Mouse (Mus musculus) kidney, embryonic 15.5 days (tissue): ENCODE data around the gene Gm5431. TPM values are rescaled to one million over a fixed set of nuclear protein-coding genes. Genes with fewer than 3 reads are reported as not detected.
"Not testable (repeated sequence)": the region's sequence is repeated elsewhere in the genome, so short reads cannot be mapped to it uniquely, and the experiment has no call there.

ENCODE experiments used
- ATAC-seq: fragments of 200-750 bp; cut with Nextera tagmentation; replicated peaks from 2 replicates; pipeline ENCODE4 v1.8.0; 2017; ENCODE audit warnings: moderate TSS enrichment; ENCODE audit not compliant: low FRiP score
- H3K27ac ChIP-seq: fragments of 300-500 bp; sonication (generic); 2 replicates; pipeline ENCODE4 v1.5.1; 2015; ENCODE audit warnings: mild to moderate bottlenecking, inconsistent platforms
- H3K27me3 ChIP-seq: fragments of 300-500 bp; sonication (generic); 2 replicates; pipeline ENCODE4 v1.6.1; 2015; ENCODE audit warnings: inconsistent platforms
- H3K36me3 ChIP-seq: fragments of 300-500 bp; sonication (generic); 2 replicates; pipeline ENCODE4 v1.6.1; 2015; ENCODE audit warnings: inconsistent platforms
- H3K4me1 ChIP-seq: fragments of 300-500 bp; sonication (generic); 2 replicates; pipeline ENCODE4 v1.6.1; 2015; ENCODE audit warnings: inconsistent platforms
- H3K4me2 ChIP-seq: fragments of 300-500 bp; sonication (generic); 2 replicates; pipeline ENCODE4 v1.6.1; 2015; ENCODE audit warnings: moderate library complexity, mild to moderate bottlenecking, inconsistent platforms
- H3K4me3 ChIP-seq: fragments of 300-500 bp; sonication (generic); replicated peaks from 2 replicates; pipeline ENCODE4 v1.5.1; 2015; ENCODE audit warnings: mild to moderate bottlenecking, inconsistent platforms
- H3K9ac ChIP-seq: fragments of 300-500 bp; sonication (generic); 2 replicates; pipeline ENCODE4 v1.6.1; 2015; ENCODE audit warnings: mild to moderate bottlenecking, inconsistent platforms
- H3K9me3 ChIP-seq: fragments of 300-500 bp; sonication (generic); replicated peaks from 2 replicates; pipeline ENCODE4 v1.6.1; 2016; ENCODE audit warnings: inconsistent platforms
- WGBS: fragments of 180-500 bp; shearing (Covaris S2); methylation state at CpG from one replicate; pipeline ENCODE4 v1.1.7; 2015; ENCODE audit warnings: mixed read lengths; 5-methylcytosine and 5-hydroxymethylcytosine counted together
- polyA plus RNA-seq: library from polyadenylated mRNA; unstranded; fragments of >200 nt; fragmentation: Nextera tagmentation; extraction: Ambion mirVana; gene quantifications from 2 replicates; pipeline ENCODE4 v1.2.1, GENCODE M21; 2015

Gene Gm5431
- polyA plus RNA-seq, 1 experiment from 2014 or later: 0.14 TPM

DNA sequence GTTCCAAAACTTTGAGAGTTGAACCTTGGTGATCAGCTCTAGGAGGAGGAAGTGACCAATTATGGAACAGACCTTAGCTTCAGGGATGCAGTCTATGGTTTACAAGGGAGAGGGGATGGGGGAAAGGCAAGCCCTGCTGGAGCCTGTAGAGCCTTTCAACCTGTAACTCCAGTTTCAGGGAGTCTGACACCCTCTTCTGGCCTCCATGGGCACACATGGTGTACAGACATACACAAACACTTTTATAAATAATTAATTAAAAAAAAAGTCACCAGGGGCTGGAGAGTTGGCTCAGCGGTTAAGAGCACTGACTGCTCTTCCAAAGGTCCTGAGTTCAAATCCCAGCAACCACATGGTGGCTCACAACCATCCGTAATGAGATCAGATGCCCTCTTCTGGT, 55.7 kb downstream of the Gm5431 start:
- peaks cover 19% of the 10 kb centered on the region for H3K27me3 ChIP-seq
- H3K9ac ChIP-seq, H3K36me3 ChIP-seq, H3K9me3 ChIP-seq, H3K4me1 ChIP-seq, ATAC-seq, H3K4me2 ChIP-seq, H3K4me3 ChIP-seq, H3K27ac ChIP-seq: not testable (repeated sequence)
- WGBS: 73% methylated on average over 2 of the region's 2 CpGs

- Histone ChIP-seq H3K27me3 (peaks cover 19% of the 10 kb centered on the region), H3K4me1 (0 out of 2 replicates have a peak, but pooled peaks cover 5% of the 10 kb centered on the region), H3K9ac (no peak overlapping the region), H3K4me2 (no peak overlapping the region), H3K36me3 (no peaks in the 10 kb centered on the region), H3K4me3 (no peak overlapping the region), H3K27ac (no peak overlapping the region), H3K9me3 (no peaks in the 10 kb centered on the region)
- no peak for ATAC-seq
- 25% methylated on average over 13 of the region's 13 CpGs for WGBS
Observed at GRCm38 (mm10) chr11:48845244-48845815, 56.7 kb downstream of the Gm5431 start.

DNA sequence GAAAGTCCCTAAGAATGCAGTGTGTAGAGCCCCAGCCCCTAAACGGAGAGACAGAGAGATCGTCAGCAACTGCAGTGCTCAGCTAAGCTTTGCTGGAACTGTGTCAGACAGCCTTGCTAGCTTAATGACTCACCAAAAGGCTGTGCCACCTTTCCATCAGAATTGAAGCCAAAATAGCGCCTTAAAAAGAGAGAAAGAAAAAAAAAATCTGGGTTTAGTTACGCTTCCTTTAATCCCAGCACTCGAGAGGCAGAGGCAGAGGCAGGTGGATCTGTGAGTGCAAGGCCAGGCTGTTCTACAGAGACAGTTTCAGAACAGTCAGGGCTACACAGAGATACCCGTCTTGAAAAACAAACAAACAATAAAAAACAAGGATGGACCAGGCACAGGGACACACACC, 57.7 kb downstream of the Gm5431 start:
- H3K27me3 ChIP-seq: peaks cover 15% of the 10 kb centered on the region; the same call in 1 of the 2 replicates
- no peaks in the 10 kb centered on the region for H3K36me3 ChIP-seq
- WGBS: 57% methylated on average over 6 of the region's 6 CpGs
- no peak overlapping the region for H3K4me2 ChIP-seq
- no peak for ATAC-seq
- no peaks in the 10 kb centered on the region for H3K9me3 ChIP-seq
- H3K4me3 ChIP-seq: no peak overlapping the region
- H3K27ac ChIP-seq: no peak overlapping the region
- H3K4me1 ChIP-seq: 0 out of 2 replicates have a peak, but pooled peaks cover 2% of the 10 kb centered on the region
- H3K9ac ChIP-seq: no peak overlapping the region

GRCm38 (mm10) chr11:48843202-48843601, 58.8 kb downstream of the Gm5431 start:
- Histone ChIP-seq H3K4me3 (no peak overlapping the region), H3K27ac (no peak overlapping the region), H3K4me1 (peaks cover 10% of the 10 kb centered on the region), H3K4me2 (no peak overlapping the region), H3K9me3 (no peaks in the 10 kb centered on the region), H3K9ac (no peak overlapping the region), H3K36me3 (no peaks in the 10 kb centered on the region), H3K27me3 (0 out of 2 replicates have a peak, but pooled peaks cover 9% of the 10 kb centered on the region)
- no peak for ATAC-seq
- WGBS: 81% methylated on average over 11 of the region's 11 CpGs

DNA sequence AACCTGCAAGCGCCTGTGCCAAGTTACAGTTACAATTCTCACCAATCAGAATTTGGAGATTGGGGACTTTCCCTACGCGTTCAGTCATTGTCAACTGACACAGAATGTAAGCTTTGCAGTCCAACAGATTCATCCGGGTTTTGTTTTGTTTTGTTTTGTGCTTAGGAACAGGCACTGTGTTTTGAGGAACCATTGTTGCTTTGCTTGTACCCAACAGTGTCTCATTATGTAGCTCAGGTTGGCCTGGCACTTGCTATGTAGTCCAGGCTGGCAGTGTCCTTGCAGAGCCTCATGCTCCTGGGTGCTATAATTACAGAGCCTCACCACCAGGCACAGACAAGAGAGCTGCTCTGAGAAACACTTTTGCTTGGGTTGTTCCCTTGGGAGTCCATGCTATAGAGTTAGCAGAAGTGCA, 59.6 kb downstream of the Gm5431 start:
- Histone ChIP-seq H3K27ac (no peak overlapping the region), H3K9ac (no peak overlapping the region), H3K36me3 (no peaks in the 10 kb centered on the region), H3K4me2 (no peak overlapping the region), H3K4me3 (no peak overlapping the region), H3K27me3 (0 out of 2 replicates have a peak, but pooled peaks cover 9% of the 10 kb centered on the region), H3K9me3 (no peaks in the 10 kb centered on the region), H3K4me1 (peaks cover 12% of the 10 kb centered on the region)
- ATAC-seq: no peak
- 81% methylated on average over 4 of the region's 4 CpGs for WGBS

- Histone ChIP-seq H3K9ac (no peak overlapping the region), H3K4me2 (no peak overlapping the region), H3K36me3 (no peaks in the 10 kb centered on the region), H3K4me1 (peaks cover 20% of the 10 kb centered on the region), H3K27ac (no peak overlapping the region), H3K27me3 (0 out of 2 replicates have a peak, but pooled peaks cover 12% of the 10 kb centered on the region), H3K9me3 (no peaks in the 10 kb centered on the region), H3K4me3 (no peak overlapping the region)
- no peak for ATAC-seq
- WGBS: 65% methylated on average over 5 of the region's 5 CpGs
Observed at GRCm38 (mm10) chr11:48841213-48841612, 60.8 kb downstream of the Gm5431 start.

GRCm38 (mm10) chr11:48840805-48841204, 61.2 kb downstream of the Gm5431 start:
- Histone ChIP-seq H3K27ac (no peak overlapping the region), H3K4me3 (no peak overlapping the region), H3K9me3 (no peaks in the 10 kb centered on the region), H3K36me3 (no peaks in the 10 kb centered on the region), H3K9ac (no peak overlapping the region), H3K27me3 (peaks cover 12% of the 10 kb centered on the region; the same call in 1 of the 2 replicates), H3K4me2 (no peak overlapping the region), H3K4me1 (peaks cover 20% of the 10 kb centered on the region)
- no peak for ATAC-seq

- WGBS: 78% methylated on average over 10 of the region's 10 CpGs
- H3K4me2 ChIP-seq: peak overlapping the region; percentile 86
- peak overlapping the region; percentile 89 for H3K4me3 ChIP-seq
- no peaks in the 10 kb centered on the region for H3K36me3 ChIP-seq
- H3K4me1 ChIP-seq: peaks cover 20% of the 10 kb centered on the region
- no peak overlapping the region for H3K9ac ChIP-seq
- no peaks in the 10 kb centered on the region for H3K9me3 ChIP-seq
- no peak overlapping the region for H3K27ac ChIP-seq
- H3K27me3 ChIP-seq: peaks cover 7% of the 10 kb centered on the region; the same call in 1 of the 2 replicates
- ATAC-seq: no peak
Observed at GRCm38 (mm10) chr11:48838879-48839680, 62.9 kb downstream of the Gm5431 start.

GRCm38 (mm10) chr11:48838181-48838797, 63.7 kb downstream of the Gm5431 start:
- peak; percentile 7 for ATAC-seq
- Histone ChIP-seq H3K9ac (peak overlapping the region; percentile 72), H3K4me1 (peaks cover 20% of the 10 kb centered on the region), H3K27ac (peak overlapping the region; percentile 68), H3K36me3 (no peaks in the 10 kb centered on the region), H3K4me2 (peak overlapping the region; percentile 86), H3K27me3 (peaks cover 7% of the 10 kb centered on the region; the same call in 1 of the 2 replicates), H3K4me3 (peak overlapping the region; percentile 89), H3K9me3 (no peaks in the 10 kb centered on the region)
- WGBS: 2% methylated on average over 16 of the region's 16 CpGs

Other genes starting within 250 kb of the Gm5431 start
- 775 and 792 TPM in 2 replicates for gene Rack1, start 101.9 kb downstream of the Gm5431 start, polyA plus RNA-seq
- 6.6 and 7.0 TPM in 2 replicates for gene Trim41, start 84.9 kb downstream of the Gm5431 start, polyA plus RNA-seq
- 3.7 and 4.0 TPM in 2 replicates for gene Trim7, start 76.1 kb downstream of the Gm5431 start, polyA plus RNA-seq
- gene Gm12184, start 75.6 kb downstream of the Gm5431 start, polyA plus RNA-seq: 1.6 and 2.9 TPM in 2 replicates
- 15.2 and 15.5 TPM in 2 replicates for gene Irgm1, start 30.5 kb downstream of the Gm5431 start, polyA plus RNA-seq
- 2.4 and 2.9 TPM in 2 replicates for gene Psme2b, start 44.0 kb upstream of the Gm5431 start, polyA plus RNA-seq
- not detected in 2 replicates for gene Olfr56, start 76.7 kb upstream of the Gm5431 start, polyA plus RNA-seq
- gene 9930111J21Rik1, start 77.2 kb upstream of the Gm5431 start, polyA plus RNA-seq: 0.46 and 0.53 TPM in 2 replicates
- gene Gm12185, start 90.0 kb upstream of the Gm5431 start, polyA plus RNA-seq: not detected in 2 replicates
- gene Tgtp1, start 92.0 kb upstream of the Gm5431 start, polyA plus RNA-seq: 0.57 and 0.67 TPM in 2 replicates
- 0.93 and 1.0 TPM in 2 replicates for gene 9930111J21Rik2, start 149.0 kb upstream of the Gm5431 start, polyA plus RNA-seq
- gene Tgtp2, start 162.0 kb upstream of the Gm5431 start, polyA plus RNA-seq: 0.32 TPM in 1 of 2 replicates, not detected in the other
- 1.7 and 2.1 TPM in 2 replicates for gene Ifi47, start 174.4 kb upstream of the Gm5431 start, polyA plus RNA-seq
- not detected in 2 replicates for gene Olfr1396, start 212.7 kb upstream of the Gm5431 start, polyA plus RNA-seq
- gene Olfr1395, start 240.1 kb upstream of the Gm5431 start, polyA plus RNA-seq: not detected in 2 replicates